Mouse (Mus musculus): ENCODE measurements around the gene Ptprcap. TPM values are rescaled to one million over a fixed set of nuclear protein-coding genes. Genes with fewer than 3 reads are reported as not detected.
"Not testable (repeated sequence)": the region's sequence is repeated elsewhere in the genome, so short reads cannot be mapped to it uniquely, and the experiment has no call there.

Ptprcap gene
- polyA plus RNA-seq (2017; shearing (Covaris generic)), result 100 to 1,000 TPM; 802 to 889 (median 855) TPM

GRCm38 (mm10) chr19:4153232-4153654, at the start of gene Ptprcap:
Gene Ptprcap (plus strand): TSS chr19:4153604.
- no peak for ATAC-seq

- ATAC-seq, result no peak
Measured at GRCm38 (mm10) chr19:4103792-4104191, 49.6 kb upstream of the Ptprcap start.

- no peak for ATAC-seq
Measured at GRCm38 (mm10) chr19:4104675-4105194, 48.7 kb upstream of the Ptprcap start.

GRCm38 (mm10) chr19:4106654-4107053, 46.8 kb upstream of the Ptprcap start:
- no peak for ATAC-seq

- ATAC-seq, result no peak
Measured at GRCm38 (mm10) chr19:4108535-4108934, 44.9 kb upstream of the Ptprcap start.

GRCm38 (mm10) chr19:4112063-4112960, 41.1 kb upstream of the Ptprcap start:
- no peak for ATAC-seq

GRCm38 (mm10) chr19:4113186-4113805, 40.1 kb upstream of the Ptprcap start:
- peak; percentile 17 for ATAC-seq

- ATAC-seq, result peak; percentile 84
Measured at GRCm38 (mm10) chr19:4113806-4114230, 39.6 kb upstream of the Ptprcap start.

- no peak for ATAC-seq
Measured at GRCm38 (mm10) chr19:4114551-4114950, 38.9 kb upstream of the Ptprcap start.

GRCm38 (mm10) chr19:4115144-4115543, 38.3 kb upstream of the Ptprcap start:
- ATAC-seq, result no peak

- no peak for ATAC-seq
Measured at GRCm38 (mm10) chr19:4115816-4116215, 37.6 kb upstream of the Ptprcap start.

GRCm38 (mm10) chr19:4117006-4117405, 36.4 kb upstream of the Ptprcap start:
- ATAC-seq, result no peak

- no peak for ATAC-seq
Measured at GRCm38 (mm10) chr19:4118350-4118749, 35.1 kb upstream of the Ptprcap start.

- peak; percentile 79 for ATAC-seq
Measured at GRCm38 (mm10) chr19:4119716-4120487, 33.5 kb upstream of the Ptprcap start.

GRCm38 (mm10) chr19:4120496-4120895, 32.9 kb upstream of the Ptprcap start:
- ATAC-seq, result no peak

GRCm38 (mm10) chr19:4121097-4121805, 32.2 kb upstream of the Ptprcap start:
- peak; percentile 62 for ATAC-seq

GRCm38 (mm10) chr19:4121896-4122295, 31.5 kb upstream of the Ptprcap start:
- ATAC-seq, result not testable (repeated sequence)

- ATAC-seq, result no peak
Measured at GRCm38 (mm10) chr19:4122411-4123370, 30.7 kb upstream of the Ptprcap start.

- ATAC-seq, result no peak
Measured at GRCm38 (mm10) chr19:4124432-4124831, 29.0 kb upstream of the Ptprcap start.

- not testable (repeated sequence) for ATAC-seq
Measured at GRCm38 (mm10) chr19:4125268-4125667, 28.1 kb upstream of the Ptprcap start.

Data from inflammation-experienced regulatory T-cells, adult 6 months (primary cell).